Mouse (Mus musculus): Measurements from ENCODE around the gene Magi1. TPM values are rescaled to one million over a fixed set of nuclear protein-coding genes. Genes with fewer than 3 reads are reported as not detected.

The Magi1 gene
- 10 to 100 TPM; 28.5 to 28.7 TPM for total RNA-seq (2021)

- intact Hi-C loops (cut with DNase I), result loop anchor here (2.0 to 5.0 kb wide), 4 partner anchors 56 to 203 kb away; no protein-coding TSS in a partner anchor
- peak; percentile 95 to 96 for DNase-seq
Observed at GRCm38 (mm10) chr6:94283318-94284061, at the start of gene Magi1. Gene Magi1 (minus strand): TSS chr6:94283917.

- intact Hi-C loops (cut with DNase I), result no loop called here
- DNase-seq, result no peak
Observed at GRCm38 (mm10) chr6:94327143-94327542, 43.4 kb upstream of the Magi1 start.

GRCm38 (mm10) chr6:94316886-94317285 is 33.2 kb upstream of the Magi1 start:
- intact Hi-C loops (cut with DNase I), result no loop called here
- DNase-seq, result no peak

GRCm38 (mm10) chr6:94312285-94312684 is 28.6 kb upstream of the Magi1 start:
- intact Hi-C loops (cut with DNase I), result no loop called here
- no peak for DNase-seq

GRCm38 (mm10) chr6:94308498-94308897 is 24.8 kb upstream of the Magi1 start:
- intact Hi-C loops (cut with DNase I), result no loop called here
- no peak for DNase-seq

- DNase-seq, result peak; percentile 51 to 71
- intact Hi-C loops (cut with DNase I), result no loop called here
Observed at GRCm38 (mm10) chr6:94303512-94303911, 19.8 kb upstream of the Magi1 start.

GRCm38 (mm10) chr6:94301804-94302203 is 18.1 kb upstream of the Magi1 start:
- DNase-seq, result no peak
- intact Hi-C loops (cut with DNase I), result no loop called here

GRCm38 (mm10) chr6:94300562-94300961 is 16.8 kb upstream of the Magi1 start:
- DNase-seq, result no peak
- intact Hi-C loops (cut with DNase I), result no loop called here

- intact Hi-C loops (cut with DNase I), result no loop called here
- no peak for DNase-seq
Observed at GRCm38 (mm10) chr6:94287387-94287786, 3.7 kb upstream of the Magi1 start.

- intact Hi-C loops (cut with DNase I), result no loop called here
Observed at GRCm38 (mm10) chr6:94286555-94286954, 2.8 kb upstream of the Magi1 start.

GRCm38 (mm10) chr6:94284089-94284825 is 540 bp upstream of the Magi1 start:
- intact Hi-C loops (cut with DNase I), result loop anchor here (5.0 kb wide), 2 partner anchors 57 to 142 kb away; no protein-coding TSS in a partner anchor
- peak; percentile 35 to 43 for DNase-seq

More at GRCm38 (mm10) chr6:94286555-94286954, 2.8 kb upstream of the Magi1 start:
- no peak for DNase-seq

- peak; percentile 59 to 60 for DNase-seq
- intact Hi-C loops (cut with DNase I), result loop anchor here (2.0 to 5.0 kb wide), 4 partner anchors 55 to 202 kb away; no protein-coding TSS in a partner anchor
Observed at GRCm38 (mm10) chr6:94282301-94283241, 1.1 kb downstream of the Magi1 start.

- DNase-seq, result peak; percentile 39 to 46
Observed at GRCm38 (mm10) chr6:94281606-94282280, 2.0 kb downstream of the Magi1 start.

GRCm38 (mm10) chr6:94273941-94274340 is 9.8 kb downstream of the Magi1 start:
- no peak for DNase-seq
- intact Hi-C loops (cut with DNase I), result no loop called here

More at GRCm38 (mm10) chr6:94281606-94282280, 2.0 kb downstream of the Magi1 start:
- intact Hi-C loops (cut with DNase I), result loop anchor here (2.0 to 5.0 kb wide), 4 partner anchors 54 to 201 kb away; no protein-coding TSS in a partner anchor

GRCm38 (mm10) chr6:94270001-94270400 is 13.7 kb downstream of the Magi1 start:
- intact Hi-C loops (cut with DNase I), result no loop called here
- no peak for DNase-seq

GRCm38 (mm10) chr6:94269174-94269573 is 14.5 kb downstream of the Magi1 start:
- intact Hi-C loops (cut with DNase I), result no loop called here
- DNase-seq, result no peak

GRCm38 (mm10) chr6:94265244-94265935 is 18.3 kb downstream of the Magi1 start:
- intact Hi-C loops (cut with DNase I), result no loop called here
- DNase-seq, result no peak

GRCm38 (mm10) chr6:94264183-94264941 is 19.4 kb downstream of the Magi1 start:
- DNase-seq, result no peak
- intact Hi-C loops (cut with DNase I), result no loop called here

GRCm38 (mm10) chr6:94260831-94261230 is 22.9 kb downstream of the Magi1 start:
- intact Hi-C loops (cut with DNase I), result no loop called here

More at GRCm38 (mm10) chr6:94260831-94261230, 22.9 kb downstream of the Magi1 start:
- no peak for DNase-seq

All from heart, postnatal 10 days (tissue).